21 mouse cellular contexts compared by ENCODE assay signal in genomic region chr14:44891387-44892132, GRCm38 (mm10). TPM values are rescaled to one million over a fixed set of nuclear protein-coding genes. Genes with fewer than 3 reads are reported as not detected.
"Had no signal": no experiment of that assay in that cellular context is flagged by ENCODE, and none has a peak within 500 bp of the region (broad histone marks: within the 10 kb centered on the region; RNA-seq: fewer than 3 reads in every experiment).

No protein-coding gene starts in this region.

- H3K9me3 ChIP-seq: lung, embryonic 15.5 days; megakaryocyte, embryonic 14.5 days; midbrain, embryonic 10.5 days; midbrain, embryonic 13.5 days had no signal

- H3K9ac ChIP-seq: liver, embryonic 14.5 days; lung, embryonic 15.5 days; midbrain, embryonic 13.5 days had no signal

- H3K4me2 ChIP-seq: lung, embryonic 15.5 days; midbrain, embryonic 13.5 days had no signal

- H3K4me1 ChIP-seq: lung, embryonic 15.5 days; megakaryocyte, embryonic 14.5 days; midbrain, embryonic 10.5 days; midbrain, embryonic 13.5 days had no signal

- H3K27ac ChIP-seq: layer of hippocampus, adult 2 months; liver, embryonic 14.5 days; lung, embryonic 15.5 days; midbrain, embryonic 10.5 days; midbrain, embryonic 13.5 days; stomach, postnatal 0 days had no signal

- ATAC-seq: midbrain, embryonic 13.5 days had no signal

- H3K4me3 ChIP-seq: layer of hippocampus, adult 2 months; lung, embryonic 15.5 days; megakaryocyte, embryonic 14.5 days; midbrain, embryonic 10.5 days; midbrain, embryonic 13.5 days had no signal

- DNase-seq: kidney, adult 18-20 months; kidney, adult 9 months; kidney, postnatal 14 days; layer of hippocampus, adult 9-11 months; lung, adult 18-20 months; lung, postnatal 14 days; lung, postnatal 4 days; retina, postnatal 1 day; right cerebral cortex, postnatal 25 days; thymus, adult 2 months; thymus, postnatal 14 days; thymus, postnatal 4 days had no signal

- H3K36me3 ChIP-seq: lung, embryonic 15.5 days; midbrain, embryonic 10.5 days; midbrain, embryonic 13.5 days had no signal

- H3K27me3 ChIP-seq: lung, embryonic 15.5 days; megakaryocyte, embryonic 14.5 days; midbrain, embryonic 13.5 days had no signal

RNA-seq across cellular contexts. Expression of gene Ptgdr, which starts 32.4 kb away (rescaled TPM):
- total RNA-seq: liver, adult 2 months had no signal
- polyA plus RNA-seq: kidney, embryonic 16.5 days; liver, adult 2 months; liver, embryonic 14.5 days; midbrain, embryonic 10.5 days; midbrain, embryonic 13.5 days had no signal
